Mouse (Mus musculus) embryonic facial prominence, embryonic 10.5 days (tissue): ENCODE measurements around the gene Elf2. TPM values are rescaled to one million over a fixed set of nuclear protein-coding genes. Genes with fewer than 3 reads are reported as not detected.
"Not testable (repeated sequence)": the region's sequence is repeated elsewhere in the genome, so short reads cannot be mapped to it uniquely, and the experiment has no call there.

Experiments used
- DNase-seq: peaks from one replicate; pipeline ENCODE4 v3.0.0-alpha.2; 2017; ENCODE audit warnings: low spot score
- H3K27ac ChIP-seq: fragments of 300-500 bp; sonication (generic); replicated peaks from 2 replicates; pipeline ENCODE4 v1.5.1; 2016; ENCODE audit warnings: mild to moderate bottlenecking
- H3K27me3 ChIP-seq: fragments of 300-500 bp; sonication (generic); replicated peaks from 2 replicates; pipeline ENCODE4 v1.6.1; 2016; ENCODE audit warnings: low read depth, mild to moderate bottlenecking; ENCODE audit not compliant: poor library complexity, severe bottlenecking
- H3K36me3 ChIP-seq: fragments of 300-500 bp; sonication (generic); replicated peaks from 2 replicates; pipeline ENCODE4 v1.6.1; 2016; ENCODE audit warnings: mild to moderate bottlenecking, moderate library complexity
- H3K4me1 ChIP-seq: fragments of 300-500 bp; sonication (generic); 2 replicates; pipeline ENCODE4 v1.6.1; 2016
- H3K4me3 ChIP-seq: fragments of 300-500 bp; sonication (generic); 2 replicates; pipeline ENCODE4 v1.5.1; 2016; ENCODE audit warnings: mild to moderate bottlenecking, moderate library complexity
- H3K9me3 ChIP-seq: fragments of 300-500 bp; sonication (generic); 2 replicates; pipeline ENCODE4 v1.6.1; 2016; ENCODE audit warnings: mild to moderate bottlenecking
- WGBS: fragments of 180-500 bp; shearing (Covaris S2); methylation state at CpG from one replicate; pipeline ENCODE4 v1.1.7; 2016; 5-methylcytosine and 5-hydroxymethylcytosine counted together
- polyA plus RNA-seq: library from polyadenylated mRNA; unstranded; fragments of >200 nt; fragmentation: Nextera tagmentation; extraction: Ambion mirVana; gene quantifications from 2 replicates; pipeline ENCODE4 v1.2.1, GENCODE M21; 2016

Gene Elf2
- polyA plus RNA-seq, 1 experiment from 2014 or later = 49.2 TPM

DNA sequence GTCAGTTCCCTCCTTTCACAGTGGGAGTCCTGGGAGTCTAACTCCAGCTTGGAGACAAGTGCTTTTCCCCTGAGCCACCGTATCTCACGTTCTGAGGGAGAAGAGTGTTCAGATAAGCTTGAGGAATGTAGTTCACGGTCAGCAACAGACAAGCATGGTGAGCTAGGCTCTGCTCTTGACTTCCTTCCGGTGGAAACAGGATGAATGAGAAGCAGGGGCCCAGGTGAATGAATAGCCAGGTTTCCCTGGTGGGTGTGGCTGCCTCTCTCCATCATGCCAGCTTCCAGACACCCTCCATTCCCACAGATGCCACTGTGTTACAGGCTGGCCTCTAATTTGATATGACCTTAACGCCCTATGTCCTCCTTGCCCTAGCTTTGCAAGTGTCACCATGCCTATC, 16.6 kb upstream of the Elf2 start:
- H3K9me3 ChIP-seq = no peaks in the 10 kb centered on the region
- H3K36me3 ChIP-seq = no peaks in the 10 kb centered on the region
- no peak overlapping the region for H3K27ac ChIP-seq
- peaks cover 20% of the 10 kb centered on the region for H3K4me1 ChIP-seq
- no peak for DNase-seq
- WGBS = 48% methylated on average over 5 of the region's 5 CpGs
- peak overlapping the region; percentile 78; the same call in 1 of the 2 replicates for H3K4me3 ChIP-seq
- H3K27me3 ChIP-seq = 0 out of 2 replicates have a peak, but pooled peaks cover 4% of the 10 kb centered on the region

- DNase-seq, H3K27me3 ChIP-seq, H3K4me3 ChIP-seq, H3K9me3 ChIP-seq, H3K36me3 ChIP-seq, H3K27ac ChIP-seq: not testable (repeated sequence)
- peaks cover 13% of the 10 kb centered on the region for H3K4me1 ChIP-seq
- 89% methylated on average over 6 of the region's 6 CpGs for WGBS
Observed at GRCm38 (mm10) chr3:51354956-51355355, 14.5 kb upstream of the Elf2 start.

GRCm38 (mm10) chr3:51354034-51354427, 13.6 kb upstream of the Elf2 start:
- DNase-seq = no peak

GRCm38 (mm10) chr3:51353325-51354033, 13.0 kb upstream of the Elf2 start:
- WGBS = 70% methylated on average over 4 of the region's 4 CpGs
- Histone ChIP-seq H3K27me3 (no peaks in the 10 kb centered on the region), H3K36me3 (no peaks in the 10 kb centered on the region), H3K4me1 (peaks cover 7% of the 10 kb centered on the region; the same call in 1 of the 2 replicates), H3K27ac (no peak overlapping the region), H3K9me3 (no peaks in the 10 kb centered on the region), H3K4me3 (no peak overlapping the region)
- DNase-seq = no peak

More at GRCm38 (mm10) chr3:51354034-51354427, 13.6 kb upstream of the Elf2 start:
- no peaks in the 10 kb centered on the region for H3K9me3 ChIP-seq
- H3K27ac ChIP-seq = no peak overlapping the region
- WGBS = 73% methylated on average over 3 of the region's 3 CpGs
- peaks cover 9% of the 10 kb centered on the region; the same call in 1 of the 2 replicates for H3K4me1 ChIP-seq
- H3K4me3 ChIP-seq = no peak overlapping the region
- H3K27me3 ChIP-seq = no peaks in the 10 kb centered on the region
- H3K36me3 ChIP-seq = no peaks in the 10 kb centered on the region

- H3K27me3 ChIP-seq = no peaks in the 10 kb centered on the region
- no peak for DNase-seq
- no peaks in the 10 kb centered on the region for H3K9me3 ChIP-seq
- no peak overlapping the region for H3K4me3 ChIP-seq
- H3K4me1 ChIP-seq = peaks cover 6% of the 10 kb centered on the region; the same call in 1 of the 2 replicates
- 33% methylated on average over 3 of the region's 3 CpGs for WGBS
- no peak overlapping the region for H3K27ac ChIP-seq
- no peaks in the 10 kb centered on the region for H3K36me3 ChIP-seq
Observed at GRCm38 (mm10) chr3:51350806-51351205, 10.3 kb upstream of the Elf2 start.

DNA sequence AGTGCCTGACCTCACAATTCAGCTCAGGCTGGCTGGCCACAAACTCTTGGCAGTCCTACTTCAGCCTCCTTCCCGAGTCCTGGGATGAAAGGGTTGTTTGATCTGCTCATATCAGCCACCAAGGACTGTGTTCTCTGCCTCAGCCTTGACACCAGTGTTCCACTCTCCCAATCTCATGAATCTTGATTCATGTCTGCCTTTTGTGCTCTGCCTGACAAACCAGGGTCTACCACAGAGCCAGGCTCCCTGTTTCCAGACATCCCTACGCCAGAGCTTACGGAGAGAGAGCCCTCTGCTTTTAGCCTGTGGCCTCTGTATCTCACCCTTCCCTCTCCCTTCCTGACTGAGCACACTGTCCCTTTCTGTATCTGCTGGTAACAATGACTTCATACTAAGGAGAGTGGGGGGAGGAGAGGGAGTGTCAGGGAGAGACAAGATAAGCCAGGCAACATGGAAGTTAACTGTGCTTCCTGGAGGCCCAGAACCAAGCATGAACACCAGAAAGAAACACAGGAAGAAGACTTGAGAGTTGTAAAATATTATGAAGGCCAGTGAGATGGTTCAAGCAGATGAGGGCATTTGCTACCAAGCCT, 8.3 kb upstream of the Elf2 start:
- WGBS = 34% methylated on average over 3 of the region's 3 CpGs
- DNase-seq = no peak
- Histone ChIP-seq H3K27me3 (no peaks in the 10 kb centered on the region), H3K4me3 (no peak overlapping the region), H3K27ac (no peak overlapping the region), H3K9me3 (no peaks in the 10 kb centered on the region), H3K36me3 (no peaks in the 10 kb centered on the region), H3K4me1 (peaks cover 6% of the 10 kb centered on the region; the same call in 1 of the 2 replicates)

- not testable (repeated sequence) for DNase-seq
Observed at GRCm38 (mm10) chr3:51345017-51345416, 4.6 kb upstream of the Elf2 start.

GRCm38 (mm10) chr3:51344182-51344581, 3.7 kb upstream of the Elf2 start:
- DNase-seq, H3K4me1 ChIP-seq, H3K4me3 ChIP-seq, H3K27me3 ChIP-seq, H3K27ac ChIP-seq, H3K36me3 ChIP-seq, H3K9me3 ChIP-seq: not testable (repeated sequence)
- WGBS = 90% methylated on average over 6 of the region's 6 CpGs

More at GRCm38 (mm10) chr3:51345017-51345416, 4.6 kb upstream of the Elf2 start:
- 96% methylated on average over 2 of the region's 2 CpGs for WGBS
- not testable (repeated sequence) for H3K36me3 ChIP-seq, H3K4me1 ChIP-seq, H3K4me3 ChIP-seq, H3K27me3 ChIP-seq, H3K27ac ChIP-seq, H3K9me3 ChIP-seq

- 95% methylated on average over 4 of the region's 4 CpGs for WGBS
- H3K4me3 ChIP-seq = no peak overlapping the region
- DNase-seq = no peak
- H3K9me3 ChIP-seq = no peaks in the 10 kb centered on the region
- H3K4me1 ChIP-seq = 0 out of 2 replicates have a peak, but pooled peaks cover 9% of the 10 kb centered on the region
- H3K36me3 ChIP-seq = no peaks in the 10 kb centered on the region
- H3K27me3 ChIP-seq = no peaks in the 10 kb centered on the region
- no peak overlapping the region for H3K27ac ChIP-seq
Observed at GRCm38 (mm10) chr3:51343260-51343659, 2.8 kb upstream of the Elf2 start.

DNA sequence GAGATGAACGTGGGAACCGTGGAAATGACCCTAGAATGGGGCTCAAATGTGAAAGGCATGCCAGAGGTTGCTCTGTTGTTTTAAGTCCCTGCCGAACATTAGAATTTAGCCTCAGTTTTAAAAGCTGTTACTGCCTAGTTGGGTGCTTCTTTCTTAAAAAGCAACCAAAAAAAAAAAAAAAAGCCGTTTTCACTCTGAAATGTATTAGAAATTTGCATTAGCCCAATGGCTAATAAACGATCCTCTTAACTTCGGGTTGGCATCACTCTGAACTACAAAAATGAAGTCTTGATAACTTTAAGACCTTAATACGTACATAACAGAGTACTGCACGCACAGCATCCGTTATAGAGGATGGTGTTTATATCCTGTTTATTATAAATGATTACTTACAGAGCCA, 1.7 kb upstream of the Elf2 start:
- H3K36me3 ChIP-seq = no peaks in the 10 kb centered on the region
- no peak for DNase-seq
- 12% methylated on average over 9 of the region's 9 CpGs for WGBS
- 0 out of 2 replicates have a peak, but pooled peaks cover 9% of the 10 kb centered on the region for H3K4me1 ChIP-seq
- no peaks in the 10 kb centered on the region for H3K27me3 ChIP-seq
- H3K27ac ChIP-seq = peak overlapping the region; percentile 98
- no peaks in the 10 kb centered on the region for H3K9me3 ChIP-seq
- peak overlapping the region; percentile 99 for H3K4me3 ChIP-seq

DNA sequence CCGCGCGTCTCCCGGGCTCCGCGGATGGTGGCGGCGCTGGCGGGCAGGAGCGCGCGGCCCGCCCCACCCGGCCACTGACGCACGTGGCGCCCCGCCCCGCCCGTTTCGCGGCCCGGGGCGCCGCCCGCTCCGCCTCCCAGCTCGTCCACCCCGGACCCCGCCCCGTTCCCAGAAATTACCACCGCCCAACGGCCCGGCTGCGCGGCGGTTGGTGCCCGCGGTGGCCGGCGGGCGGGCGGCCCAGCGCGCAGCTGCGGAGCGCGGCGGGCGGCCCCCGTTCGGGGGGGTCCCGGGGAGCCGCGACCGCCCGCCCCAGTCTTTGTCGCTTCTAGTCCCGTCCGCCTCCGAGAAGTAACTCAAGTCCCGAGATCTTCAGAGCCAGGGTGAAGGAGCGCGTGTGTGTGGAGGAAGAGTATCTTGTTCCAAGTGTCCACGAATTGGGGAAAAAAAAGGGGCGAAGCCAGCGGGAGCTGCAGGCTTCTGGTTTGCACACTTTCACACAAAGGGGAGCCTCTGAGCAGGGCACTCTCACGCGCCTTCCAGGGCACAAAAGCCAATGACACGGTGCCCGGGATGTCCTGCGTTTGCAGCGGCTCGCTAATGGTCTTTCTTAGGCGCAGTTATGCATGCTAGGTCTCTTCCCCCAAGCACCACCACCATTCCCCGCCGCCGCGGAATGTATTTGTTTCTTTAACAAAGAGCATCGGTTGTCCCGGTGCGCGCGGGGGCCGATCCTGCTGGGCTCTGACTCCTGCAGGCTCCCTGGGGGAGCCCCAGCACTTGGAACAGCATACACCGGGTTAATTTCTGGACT, 1.0 kb upstream of the Elf2 start:
- Histone ChIP-seq H3K27ac (peak overlapping the region; percentile 98), H3K4me3 (peak overlapping the region; percentile 99), H3K9me3 (no peaks in the 10 kb centered on the region), H3K36me3 (no peaks in the 10 kb centered on the region), H3K27me3 (no peaks in the 10 kb centered on the region), H3K4me1 (0 out of 2 replicates have a peak, but pooled peaks cover 9% of the 10 kb centered on the region)
- DNase-seq = peak; percentile 92
- WGBS = under 1% methylated on average over 86 of the region's 86 CpGs

DNA sequence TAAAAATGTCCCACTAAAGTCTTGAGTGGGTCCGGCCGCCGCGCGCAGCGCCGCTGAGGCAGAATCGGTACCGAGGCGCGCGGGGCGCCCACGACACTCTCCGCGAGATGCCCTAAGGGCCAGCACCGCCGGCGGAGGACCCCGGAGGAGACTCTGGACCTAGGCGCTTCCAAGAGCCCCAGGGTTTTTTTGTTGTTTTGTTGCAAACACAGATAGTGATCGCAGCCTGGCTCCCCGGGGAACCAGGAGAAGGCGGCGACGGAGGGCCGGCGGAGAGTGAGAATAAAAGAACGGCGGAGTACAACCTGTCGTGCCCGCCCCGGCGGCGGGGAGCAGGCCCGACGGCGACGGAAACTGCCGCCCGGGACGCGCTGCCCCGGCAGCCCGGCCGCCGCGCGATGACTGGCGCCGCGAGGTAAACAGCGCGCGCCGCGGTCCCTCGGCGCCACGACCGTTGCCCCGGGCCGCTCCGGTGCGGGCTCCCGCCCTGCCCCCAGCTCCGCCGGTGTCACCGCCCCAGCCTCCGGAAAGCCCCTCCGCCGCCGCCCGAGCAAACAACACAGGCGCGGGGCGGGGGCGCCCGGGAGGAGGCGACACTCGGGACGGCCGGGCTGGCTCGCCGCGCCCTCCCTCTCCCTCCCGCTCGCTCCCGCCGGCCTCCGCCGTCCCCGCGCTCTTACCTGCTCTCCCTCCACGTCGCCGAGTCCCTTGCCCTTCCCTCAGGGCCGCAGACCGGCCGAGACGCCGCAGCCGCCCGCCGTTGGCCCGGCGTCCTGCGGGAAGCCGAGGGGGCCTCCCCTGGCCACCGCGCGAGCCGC, 520 bp downstream of the Elf2 start:
- H3K4me3 ChIP-seq = peak overlapping the region; percentile 99
- no peaks in the 10 kb centered on the region for H3K36me3 ChIP-seq
- peak overlapping the region; percentile 98 for H3K27ac ChIP-seq
- H3K27me3 ChIP-seq = no peaks in the 10 kb centered on the region
- peak; percentile 62 for DNase-seq
- under 1% methylated on average over 108 of the region's 113 CpGs for WGBS
- no peaks in the 10 kb centered on the region for H3K9me3 ChIP-seq
- 0 out of 2 replicates have a peak, but pooled peaks cover 9% of the 10 kb centered on the region for H3K4me1 ChIP-seq
